ENCODE assay signal across 8 mouse cellular contexts in genomic region chr7:79715187-79715981, GRCm38 (mm10). TPM values are rescaled to one million over a fixed set of nuclear protein-coding genes. Genes with fewer than 3 reads are reported as not detected.
DNase-seq lines count a peak whose midpoint lies in the region; ATAC-seq and TF ChIP-seq lines count a peak whose summit lies in the region.

TSS of gene Kif7 (minus strand) at chr7:79715720.

- H3K36me3 ChIP-seq in E14TG2a.4 (ENCODE audit: insufficient read depth, low read length): peaks cover 18% of the 10 kb centered on the region
- H3K36me3 ChIP-seq in embryonic facial prominence, embryonic 15.5 days: no peaks in the 10 kb centered on the region; the same call in 1 of the 2 replicates
- H3K36me3 ChIP-seq in heart, embryonic 16.5 days (ENCODE audit: control insufficient read depth, insufficient read depth): no peaks in the 10 kb centered on the region

- DNase-seq in kidney, postnatal 14 days: peak; percentile 92
- DNase-seq in lung, postnatal 36 days: peak; percentile 86
- peak; percentile 60 for DNase-seq in retina, postnatal 7 days (ENCODE audit: low read depth, low spot score)
- no peak for DNase-seq in cerebellum, adult 18-20 months

- no peak for TF ChIP-seq CTCF in E14TG2a.4 (conservative IDR thresholded peaks at IDR 0.05; ENCODE audit: low read length)

- H3K4me2 ChIP-seq in embryonic facial prominence, embryonic 15.5 days (replicated peaks): peak within 1 kb of the TSS; percentile 84
- peak within 1 kb of the TSS; percentile 97 for H3K4me2 ChIP-seq in heart, embryonic 16.5 days (ENCODE audit: low read depth, low read length)

- H3K9ac ChIP-seq in embryonic facial prominence, embryonic 15.5 days: peak within 1 kb of the TSS; percentile 79
- H3K9ac ChIP-seq in heart, embryonic 16.5 days (ENCODE audit: low read length): peak within 1 kb of the TSS; percentile 85

- H3K27me3 ChIP-seq in E14TG2a.4 (ENCODE audit: insufficient read depth, low read length): peaks cover 39% of the 10 kb centered on the region
- peaks cover 3% of the 10 kb centered on the region; the same call in 1 of the 2 replicates for H3K27me3 ChIP-seq in embryonic facial prominence, embryonic 15.5 days
- peaks cover 19% of the 10 kb centered on the region for H3K27me3 ChIP-seq in heart, embryonic 16.5 days (ENCODE audit: control insufficient read depth, insufficient read depth, low read length)

- H3K4me1 ChIP-seq in E14TG2a.4 (replicated peaks; ENCODE audit: low read depth, low read length): peaks cover 30% of the 10 kb centered on the region
- peaks cover 25% of the 10 kb centered on the region for H3K4me1 ChIP-seq in embryonic facial prominence, embryonic 15.5 days
- H3K4me1 ChIP-seq in heart, embryonic 16.5 days (ENCODE audit: control insufficient read depth, insufficient read depth, low read length): peaks cover 10% of the 10 kb centered on the region

- under 1% methylated on average over 51 of the region's 55 CpGs for WGBS in embryonic facial prominence, embryonic 15.5 days
- WGBS in heart, embryonic 16.5 days: 2% methylated on average over 55 of the region's 55 CpGs

- peak within 1 kb of the TSS; percentile 97 for H3K4me3 ChIP-seq in E14TG2a.4 (replicated peaks; ENCODE audit: low read length)
- peak within 1 kb of the TSS; percentile 84 for H3K4me3 ChIP-seq in embryonic facial prominence, embryonic 15.5 days (replicated peaks)
- peak within 1 kb of the TSS; percentile 62 for H3K4me3 ChIP-seq in heart, embryonic 16.5 days (ENCODE audit: low read length)

- H3K27ac ChIP-seq in embryonic facial prominence, embryonic 15.5 days (replicated peaks): peak within 1 kb of the TSS; percentile 77
- no peak within 1 kb of the TSS for H3K27ac ChIP-seq in heart, embryonic 16.5 days (ENCODE audit: low read length)

- no peaks in the 10 kb centered on the region for H3K9me3 ChIP-seq in E14TG2a.4 (ENCODE audit: low read length)
- no peaks in the 10 kb centered on the region for H3K9me3 ChIP-seq in embryonic facial prominence, embryonic 15.5 days (replicated peaks)
- H3K9me3 ChIP-seq in heart, embryonic 16.5 days (replicated peaks; ENCODE audit: control insufficient read depth, low read length): no peaks in the 10 kb centered on the region

- peak; percentile 77 for ATAC-seq in activated CD4-positive, CD25-positive, alpha-beta regulatory T cell, adult 4 months
- ATAC-seq in embryonic facial prominence, embryonic 15.5 days (ENCODE audit: insufficient number of reproducible peaks, low FRiP score, low TSS enrichment, low read depth): peak; percentile 91
- peak; percentile 90 for ATAC-seq in heart, embryonic 16.5 days (replicated peaks; ENCODE audit: extremely low read depth, insufficient read depth, low FRiP score)

RNA-seq across cellular contexts. Expression of gene Kif7, which starts in this region (rescaled TPM):
- under 1 TPM; 0.29 to 0.74 TPM for polyA plus RNA-seq in activated CD4-positive, CD25-positive, alpha-beta regulatory T cell, adult 4 months (2017; shearing (Covaris generic))
- 6.2 and 7.6 TPM in 2 replicates for polyA plus RNA-seq in embryonic facial prominence, embryonic 15.5 days (2015; fragmentation: Nextera tagmentation; extraction: Ambion mirVana)
- 1.5 and 1.8 TPM in 2 replicates for polyA plus RNA-seq in heart, embryonic 16.5 days (2015; fragmentation: Nextera tagmentation; extraction: Ambion mirVana)

Comparison
In these comparisons a context has a peak if more than half of its experiments do, and no peak if none do; other contexts are left out.
1. Peak in ATAC-seq in activated CD4-positive, CD25-positive, alpha-beta regulatory T cell, adult 4 months; RNA of the gene not detected or under 1 TPM.
2. DNase-seq: peak in kidney, postnatal 14 days (single experiment), lung, postnatal 36 days (single experiment) and retina, postnatal 7 days (single experiment); none in cerebellum, adult 18-20 months (0 of 2).
3. Peak in every context shown above with its lines, with median percentiles within 50 percentile points of each other: H3K4me3 ChIP-seq and ATAC-seq.